Mouse (Mus musculus) lung, adult 18-20 months (tissue): ENCODE data around the gene Xylt2.
"Not testable (repeated sequence)": the region's sequence is repeated elsewhere in the genome, so short reads cannot be mapped to it uniquely, and the experiment has no call there.

Experiments
- DNase-seq, 2 experiments: peaks; one replicate each; pipeline ENCODE4 v3.0.0; 2022; ENCODE audit warnings: mixed read lengths in 2 of 2

Xylt2 gene

GRCm38 (mm10) chr11:94676754-94677606 lies at the start of gene Xylt2:
Xylt2 (minus strand) TSS chr11:94677515.
- peak; percentile 90 to 92 for DNase-seq

- no peak for DNase-seq
Measured at GRCm38 (mm10) chr11:94719216-94719615, 41.9 kb upstream of the Xylt2 start.

GRCm38 (mm10) chr11:94718113-94718909 lies 41.0 kb upstream of the Xylt2 start:
- DNase-seq = peak in 1 of 2 experiments; percentile 23

- DNase-seq = no peak
Measured at GRCm38 (mm10) chr11:94717239-94717638, 39.9 kb upstream of the Xylt2 start.

GRCm38 (mm10) chr11:94716754-94717153 lies 39.4 kb upstream of the Xylt2 start:
- peak in 1 of 2 experiments; percentile 34 for DNase-seq

- no peak for DNase-seq
Measured at GRCm38 (mm10) chr11:94715622-94716021, 38.3 kb upstream of the Xylt2 start.

- no peak for DNase-seq
Measured at GRCm38 (mm10) chr11:94713246-94713860, 36.0 kb upstream of the Xylt2 start.

- DNase-seq = no peak
Measured at GRCm38 (mm10) chr11:94704472-94704871, 27.2 kb upstream of the Xylt2 start, which contains the start of gene Gm11541. Gm11541 (minus strand) TSS chr11:94704499.

- no peak for DNase-seq
Measured at GRCm38 (mm10) chr11:94704020-94704419, 26.7 kb upstream of the Xylt2 start.

- no peak for DNase-seq
Measured at GRCm38 (mm10) chr11:94702216-94702610, 24.9 kb upstream of the Xylt2 start.

GRCm38 (mm10) chr11:94701401-94702215 lies 24.3 kb upstream of the Xylt2 start:
- no peak for DNase-seq

GRCm38 (mm10) chr11:94699399-94699798 lies 22.1 kb upstream of the Xylt2 start:
- no peak for DNase-seq

- DNase-seq = no peak
Measured at GRCm38 (mm10) chr11:94697703-94698464, 20.6 kb upstream of the Xylt2 start.

GRCm38 (mm10) chr11:94697140-94697539 lies 19.8 kb upstream of the Xylt2 start:
- DNase-seq = no peak

GRCm38 (mm10) chr11:94695508-94695907 lies 18.2 kb upstream of the Xylt2 start:
- DNase-seq = no peak

- DNase-seq = not testable (repeated sequence)
Measured at GRCm38 (mm10) chr11:94692502-94692901, 15.2 kb upstream of the Xylt2 start.

- no peak for DNase-seq
Measured at GRCm38 (mm10) chr11:94687178-94687577, 9.9 kb upstream of the Xylt2 start.

GRCm38 (mm10) chr11:94682427-94682826 lies 5.1 kb upstream of the Xylt2 start:
- DNase-seq = no peak

- DNase-seq = no peak
Measured at GRCm38 (mm10) chr11:94681640-94682039, 4.3 kb upstream of the Xylt2 start.

- DNase-seq = no peak
Measured at GRCm38 (mm10) chr11:94680639-94681038, 3.3 kb upstream of the Xylt2 start.

GRCm38 (mm10) chr11:94677607-94678145 lies 361 bp upstream of the Xylt2 start:
- DNase-seq = no peak
